Mouse (Mus musculus): ENCODE results near the gene Nubp2. TPM values are rescaled to one million over a fixed set of nuclear protein-coding genes. Genes with fewer than 3 reads are reported as not detected.

The Nubp2 gene
- polyA plus RNA-seq (2015; fragmentation: Nextera tagmentation; extraction: Ambion mirVana): 61.2 and 65.7 TPM in 2 replicates

DNA sequence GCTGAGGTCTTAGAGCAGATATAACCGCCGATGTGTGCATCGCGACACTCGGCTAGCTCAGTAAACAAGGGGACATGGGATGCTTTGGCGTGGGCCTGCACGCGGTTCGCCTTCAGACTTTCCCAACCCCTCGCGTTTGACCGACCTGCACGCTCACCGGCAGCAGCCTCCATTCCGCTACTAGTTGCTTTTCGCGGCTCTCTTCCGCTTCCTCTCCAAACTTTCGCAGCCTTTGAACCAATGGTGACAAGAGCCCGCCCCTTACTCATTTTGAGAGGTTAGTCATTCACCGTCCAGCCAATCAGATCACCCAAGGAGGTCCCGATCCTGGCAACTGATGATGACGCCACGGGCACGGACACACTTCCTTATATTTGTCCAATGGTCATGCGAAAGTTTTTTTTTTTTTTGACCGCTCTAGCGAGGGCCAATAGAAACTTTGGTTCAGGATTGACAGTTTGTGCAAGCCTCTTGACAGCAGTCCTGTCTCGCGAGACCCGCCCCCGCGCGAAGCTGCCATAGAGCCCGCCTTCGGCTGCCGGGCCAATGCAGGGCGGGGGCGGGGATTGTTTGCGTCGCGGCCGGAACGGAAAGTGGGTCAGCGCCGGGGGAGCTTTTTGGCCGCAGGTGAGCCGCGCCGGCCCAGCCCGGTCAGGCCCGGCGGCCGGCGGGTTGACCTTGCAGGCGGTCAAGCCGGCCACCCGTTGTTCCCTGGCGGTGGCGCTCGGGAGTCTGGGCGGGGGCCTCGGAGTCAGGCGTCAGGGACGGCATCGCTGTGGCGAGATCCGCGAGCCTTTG is at the start of gene Nubp2, which contains the start of gene Spsb3:
Gene Nubp2 (minus strand): TSS at position 216 of the 798 bp plus-strand sequence.
Gene Spsb3 (plus strand): TSS at position 510 of the 798 bp plus-strand sequence.
- Histone ChIP-seq H3K27ac (peak within 1 kb of the TSS; percentile 82), H3K9ac (peak within 1 kb of the TSS; percentile 71), H3K36me3 (replicated peaks) (peaks cover 21% of the 10 kb centered on the region), H3K9me3 (no peaks in the 10 kb centered on the region), H3K4me3 (peak within 1 kb of the TSS; percentile 81), H3K4me1 (peaks cover 31% of the 10 kb centered on the region), H3K4me2 (peak within 1 kb of the TSS; percentile 91), H3K27me3 (replicated peaks) (no peaks in the 10 kb centered on the region)
- ATAC-seq (replicated peaks): peak; percentile 97
- WGBS: under 1% methylated on average over 69 of the region's 69 CpGs

DNA sequence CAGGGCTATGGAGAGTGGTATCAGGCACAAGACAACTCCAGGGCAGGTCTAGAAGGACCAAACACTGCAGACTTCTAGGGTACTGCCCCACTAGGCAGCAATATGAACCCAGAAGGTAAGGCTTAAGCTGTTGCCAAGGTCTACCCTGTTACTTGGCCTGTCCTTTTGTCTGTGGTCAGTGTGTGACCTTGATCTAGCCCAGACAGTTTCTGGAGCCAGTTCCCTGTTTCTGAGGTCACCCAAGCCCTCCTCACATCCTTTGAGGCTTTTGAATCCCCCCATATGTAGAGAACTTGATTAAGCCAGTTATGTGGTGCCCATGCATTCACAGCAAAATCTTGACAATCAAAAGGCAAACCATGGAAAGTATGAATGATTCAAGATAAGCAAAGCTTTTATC is 49.5 kb upstream of the Nubp2 start:
- H3K27me3 ChIP-seq (replicated peaks): no peaks in the 10 kb centered on the region
- no peak overlapping the region for H3K27ac ChIP-seq
- no peaks in the 10 kb centered on the region for H3K9me3 ChIP-seq
- peak overlapping the region; percentile 72 for H3K4me2 ChIP-seq
- no peak for ATAC-seq (replicated peaks)
- H3K36me3 ChIP-seq (replicated peaks): no peaks in the 10 kb centered on the region
- peak overlapping the region; percentile 77 for H3K4me3 ChIP-seq
- H3K9ac ChIP-seq: peak overlapping the region; percentile 93
- peaks cover 37% of the 10 kb centered on the region for H3K4me1 ChIP-seq

DNA sequence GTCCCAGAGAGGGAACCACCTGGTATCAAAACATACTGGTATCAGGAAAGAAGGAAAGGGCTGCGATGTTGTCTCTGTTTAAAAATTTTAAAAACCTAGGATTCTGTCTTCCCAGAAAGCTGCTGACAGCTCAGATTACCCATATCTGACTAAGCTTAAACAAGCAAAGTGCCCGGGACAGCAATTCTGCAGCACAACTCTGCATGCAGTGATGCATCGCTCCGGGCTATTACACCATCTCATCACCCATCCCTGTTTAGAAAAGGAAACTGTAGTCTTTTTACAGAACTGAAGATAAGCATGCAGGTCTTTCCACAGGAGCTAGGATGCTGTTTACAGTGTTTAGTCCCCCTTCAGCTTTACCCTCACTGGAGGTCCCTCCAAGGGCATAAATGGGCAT is 48.8 kb upstream of the Nubp2 start:
- no peaks in the 10 kb centered on the region for H3K36me3 ChIP-seq (replicated peaks)
- no peak for ATAC-seq (replicated peaks)
- peaks cover 37% of the 10 kb centered on the region for H3K4me1 ChIP-seq
- peak overlapping the region; percentile 72 for H3K4me2 ChIP-seq
- H3K27me3 ChIP-seq (replicated peaks): no peaks in the 10 kb centered on the region
- peak overlapping the region; percentile 77; the same call in 1 of the 2 replicates for H3K4me3 ChIP-seq
- WGBS: 93% methylated on average over 4 of the region's 4 CpGs
- no peak overlapping the region for H3K27ac ChIP-seq
- peak overlapping the region; percentile 93 for H3K9ac ChIP-seq
- no peaks in the 10 kb centered on the region for H3K9me3 ChIP-seq

DNA sequence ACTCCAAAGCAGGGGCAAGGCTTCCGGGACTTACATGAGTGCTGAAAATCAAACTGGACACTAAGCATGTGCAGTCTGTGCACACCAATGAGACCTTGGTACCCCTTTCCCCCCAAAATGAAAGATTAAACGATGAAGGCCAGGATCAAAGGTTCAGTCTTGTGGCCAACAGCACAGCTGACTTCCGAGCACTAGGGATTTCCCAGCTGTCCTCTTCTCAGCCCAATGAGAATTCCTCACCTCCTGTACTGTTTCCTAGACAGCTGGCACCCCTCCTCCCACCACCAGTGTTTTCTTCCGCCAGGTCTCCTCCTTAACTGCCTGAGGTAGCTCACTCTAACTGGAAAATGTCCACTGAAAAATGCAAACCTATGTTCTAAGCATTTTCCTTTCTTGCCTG is 47.0 kb upstream of the Nubp2 start:
- Histone ChIP-seq H3K4me3 (no peak overlapping the region), H3K9ac (no peak overlapping the region), H3K4me1 (peaks cover 42% of the 10 kb centered on the region), H3K27ac (no peak overlapping the region), H3K9me3 (no peaks in the 10 kb centered on the region), H3K27me3 (replicated peaks) (no peaks in the 10 kb centered on the region), H3K36me3 (replicated peaks) (0 out of 2 replicates have a peak, but pooled peaks cover 4% of the 10 kb centered on the region), H3K4me2 (no peak overlapping the region)
- 80% methylated on average over 4 of the region's 4 CpGs for WGBS
- ATAC-seq (replicated peaks): no peak

DNA sequence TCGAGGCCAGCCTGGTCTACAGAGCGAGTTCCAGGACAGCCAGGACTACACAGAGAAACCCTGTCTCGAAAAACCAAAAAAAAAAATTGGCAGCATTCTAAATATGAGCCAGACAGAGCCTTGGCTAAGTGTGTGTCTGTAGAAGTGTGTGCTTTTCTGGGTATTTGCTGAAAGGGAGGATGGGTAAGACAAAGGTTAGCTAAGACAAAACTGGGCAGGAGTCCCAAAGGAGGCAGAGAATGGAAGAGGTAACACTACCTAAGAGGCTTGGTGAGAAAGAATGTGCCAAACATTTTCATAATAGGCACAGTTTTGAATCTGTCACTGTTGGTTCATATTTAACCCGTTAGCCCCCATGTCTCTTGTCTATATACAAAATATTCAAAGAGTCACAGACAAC is 46.3 kb upstream of the Nubp2 start:
- Histone ChIP-seq H3K4me3 (no peak overlapping the region), H3K4me1 (peaks cover 42% of the 10 kb centered on the region), H3K36me3 (replicated peaks) (peaks cover 4% of the 10 kb centered on the region; the same call in 1 of the 2 replicates), H3K9me3 (no peaks in the 10 kb centered on the region), H3K27ac (no peak overlapping the region), H3K4me2 (no peak overlapping the region), H3K9ac (no peak overlapping the region), H3K27me3 (replicated peaks) (no peaks in the 10 kb centered on the region)
- WGBS: 96% methylated on average over 4 of the region's 4 CpGs
- ATAC-seq (replicated peaks): no peak

DNA sequence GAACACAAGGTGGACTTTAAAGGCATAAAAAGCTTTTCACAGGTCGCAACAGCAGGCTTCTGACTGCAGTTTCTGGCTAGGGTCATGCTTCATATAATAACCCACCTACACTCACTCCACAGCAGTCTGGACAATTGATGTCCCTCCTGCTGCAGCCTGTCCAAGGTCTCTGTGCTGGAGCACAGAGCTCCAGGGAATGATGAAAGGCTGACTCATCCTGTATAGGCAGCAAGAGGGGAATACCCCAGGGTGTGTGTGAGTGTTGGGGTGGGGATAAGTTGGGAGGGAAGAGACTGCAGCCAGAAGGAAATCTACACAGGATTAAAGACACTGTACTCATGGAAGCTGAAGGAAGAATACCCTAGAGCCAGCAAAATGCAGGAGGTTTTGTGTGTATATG is 43.4 kb upstream of the Nubp2 start:
- Histone ChIP-seq H3K27me3 (replicated peaks) (no peaks in the 10 kb centered on the region), H3K4me1 (peaks cover 22% of the 10 kb centered on the region), H3K4me3 (no peak overlapping the region), H3K27ac (no peak overlapping the region), H3K36me3 (replicated peaks) (peaks cover 20% of the 10 kb centered on the region), H3K9me3 (no peaks in the 10 kb centered on the region), H3K9ac (no peak overlapping the region), H3K4me2 (no peak overlapping the region)
- 93% methylated on average over 1 of the region's 1 CpGs for whole genome bisulfite sequencing
- no peak for ATAC-seq (replicated peaks)

DNA sequence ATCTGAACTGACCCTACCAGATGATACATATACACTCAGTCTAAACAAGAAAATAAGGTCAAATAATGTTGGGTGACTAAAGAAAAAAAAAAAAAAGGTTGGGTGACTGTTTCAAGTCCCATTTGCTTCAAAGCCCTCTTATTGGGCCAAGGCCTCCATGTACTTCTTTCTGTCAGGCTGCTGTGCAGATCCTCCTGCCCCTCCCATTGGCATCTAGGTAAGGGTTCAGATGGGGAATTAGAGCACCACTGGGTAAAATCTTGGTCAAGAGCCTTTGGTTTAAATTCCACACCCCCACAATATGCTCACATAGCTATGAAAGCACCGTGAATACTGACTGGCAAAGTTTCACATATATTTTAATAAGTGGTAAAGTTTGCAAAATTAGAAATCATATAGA is 37.1 kb upstream of the Nubp2 start:
- H3K36me3 ChIP-seq (replicated peaks): peaks cover 72% of the 10 kb centered on the region
- H3K4me3 ChIP-seq: no peak overlapping the region
- ATAC-seq (replicated peaks): no peak
- H3K9ac ChIP-seq: no peak overlapping the region
- no peaks in the 10 kb centered on the region for H3K4me1 ChIP-seq
- H3K27me3 ChIP-seq (replicated peaks): no peaks in the 10 kb centered on the region
- no peaks in the 10 kb centered on the region for H3K9me3 ChIP-seq
- no peak overlapping the region for H3K4me2 ChIP-seq
- WGBS: 89% methylated on average over 1 of the region's 1 CpGs
- no peak overlapping the region for H3K27ac ChIP-seq

DNA sequence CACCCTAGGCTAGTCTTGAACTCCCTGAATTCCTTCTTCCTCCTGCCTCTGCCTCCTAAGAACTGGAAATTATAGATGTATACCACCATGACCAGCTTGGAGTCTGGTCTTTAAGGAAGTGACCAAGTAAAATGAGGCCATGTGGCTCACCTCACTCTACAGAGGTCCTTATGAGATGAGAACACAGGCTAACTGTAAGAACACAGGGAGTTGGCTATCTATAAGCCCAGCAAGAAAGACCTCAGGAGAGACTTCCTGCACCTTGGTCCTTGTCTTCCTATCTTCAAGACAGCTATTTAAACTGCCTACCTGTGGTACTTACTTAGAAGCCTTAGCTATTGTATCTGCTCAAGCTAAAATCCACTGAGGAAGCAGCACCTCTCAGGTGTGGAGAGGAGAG is 27.8 kb upstream of the Nubp2 start:
- no peaks in the 10 kb centered on the region for H3K27me3 ChIP-seq (replicated peaks)

DNA sequence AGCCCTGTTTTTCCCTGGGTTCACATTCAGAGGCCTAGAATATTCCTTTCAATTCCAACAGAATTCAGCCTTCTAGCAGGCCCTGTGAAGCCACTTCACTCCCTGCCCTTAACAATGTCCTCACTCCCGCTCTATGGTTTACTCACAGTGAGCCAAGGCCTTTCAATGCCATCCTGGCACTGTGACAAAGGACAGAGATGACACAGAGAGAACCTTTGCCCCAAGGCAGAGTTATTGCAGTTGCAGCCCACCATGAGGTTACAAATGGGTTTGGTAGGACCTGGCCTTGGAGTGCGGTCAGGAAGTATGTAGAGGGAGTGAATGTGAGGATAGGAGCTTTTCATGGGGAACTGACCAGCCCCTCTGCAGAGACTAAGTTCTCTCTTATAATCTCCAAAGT is 21.4 kb upstream of the Nubp2 start:
- H3K9ac ChIP-seq: no peak overlapping the region
- no peaks in the 10 kb centered on the region for H3K27me3 ChIP-seq (replicated peaks)
- H3K4me3 ChIP-seq: no peak overlapping the region
- no peak overlapping the region for H3K27ac ChIP-seq
- no peaks in the 10 kb centered on the region for H3K9me3 ChIP-seq
- H3K4me1 ChIP-seq: no peaks in the 10 kb centered on the region
- no peak for ATAC-seq (replicated peaks)
- 97% methylated on average over 2 of the region's 2 CpGs for WGBS
- no peak overlapping the region for H3K4me2 ChIP-seq
- H3K36me3 ChIP-seq (replicated peaks): peaks cover 89% of the 10 kb centered on the region

More for the DNA sequence above, 27.8 kb upstream of the Nubp2 start:
- Histone ChIP-seq H3K9ac (no peak overlapping the region), H3K27ac (no peak overlapping the region), H3K4me1 (no peaks in the 10 kb centered on the region), H3K4me2 (no peak overlapping the region), H3K9me3 (no peaks in the 10 kb centered on the region), H3K4me3 (no peak overlapping the region), H3K36me3 (replicated peaks) (peaks cover 88% of the 10 kb centered on the region)
- ATAC-seq (replicated peaks): no peak

DNA sequence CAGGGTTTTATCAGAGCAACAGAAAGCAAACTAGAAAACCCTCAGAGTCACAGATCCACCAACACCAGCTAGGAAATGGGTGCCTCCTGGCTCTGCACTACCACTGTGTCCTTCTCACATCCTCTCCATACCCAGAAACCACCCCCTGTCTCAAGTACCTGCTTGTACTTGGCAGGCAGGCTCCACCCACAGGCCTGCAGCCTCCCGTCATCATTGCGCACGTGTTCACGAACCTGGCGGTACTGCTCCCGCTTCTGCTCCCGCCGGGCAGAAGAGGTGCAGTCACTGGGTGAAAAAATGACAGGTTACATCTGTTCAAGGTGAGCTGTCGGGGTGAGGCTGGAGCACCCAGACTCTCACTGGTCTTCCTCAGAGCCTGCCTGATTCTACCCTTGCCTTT is 17.6 kb upstream of the Nubp2 start:
- Histone ChIP-seq H3K9ac (no peak overlapping the region), H3K4me3 (no peak overlapping the region), H3K27ac (no peak overlapping the region), H3K4me1 (no peaks in the 10 kb centered on the region), H3K9me3 (no peaks in the 10 kb centered on the region), H3K4me2 (no peak overlapping the region), H3K27me3 (replicated peaks) (no peaks in the 10 kb centered on the region), H3K36me3 (replicated peaks) (peaks cover 94% of the 10 kb centered on the region)
- ATAC-seq (replicated peaks): no peak
- 95% methylated on average over 9 of the region's 9 CpGs for WGBS

DNA sequence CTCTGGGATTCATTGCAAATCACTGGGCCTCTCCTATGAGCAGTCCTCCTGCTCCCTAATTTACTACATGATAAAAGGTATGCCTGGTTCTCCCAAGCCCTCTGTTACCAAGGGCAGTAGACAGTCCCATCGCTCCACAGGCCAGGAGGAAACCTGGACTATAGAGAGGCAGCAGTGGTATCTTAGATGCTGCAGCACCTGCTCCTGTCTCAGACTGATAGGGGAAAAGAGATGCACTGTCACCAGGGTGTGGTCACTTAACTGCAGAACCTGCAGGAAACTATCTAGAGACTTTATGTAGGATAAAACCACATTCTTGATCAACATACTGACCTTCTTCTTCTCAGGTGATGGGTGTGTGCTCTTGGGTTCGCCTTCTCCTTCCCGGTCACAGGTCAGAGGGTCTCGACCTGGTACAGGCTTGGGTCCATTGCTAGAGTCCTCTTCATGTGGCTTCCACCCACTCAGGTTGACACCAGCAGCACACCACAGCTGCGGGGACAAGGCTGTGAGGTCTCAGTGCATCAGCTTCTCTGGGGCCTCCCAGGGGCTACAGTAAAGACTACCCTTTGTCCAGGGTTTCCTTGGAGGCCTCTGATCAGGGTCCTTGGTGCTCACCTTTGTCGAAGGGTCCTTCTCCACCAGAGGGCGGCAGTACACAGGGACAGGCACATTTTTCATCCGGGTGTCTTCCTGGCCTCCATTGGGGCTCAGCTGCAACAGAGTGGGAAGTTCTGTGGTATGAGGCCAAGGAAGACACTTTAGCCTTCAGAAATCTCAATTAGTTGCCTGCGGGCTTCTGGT is 16.7 kb upstream of the Nubp2 start:
- ATAC-seq (replicated peaks): no peak
- Histone ChIP-seq H3K27ac (no peak overlapping the region), H3K4me3 (no peak overlapping the region), H3K4me2 (no peak overlapping the region), H3K27me3 (replicated peaks) (no peaks in the 10 kb centered on the region), H3K4me1 (peaks cover 7% of the 10 kb centered on the region), H3K9me3 (no peaks in the 10 kb centered on the region), H3K9ac (no peak overlapping the region), H3K36me3 (replicated peaks) (peaks cover 94% of the 10 kb centered on the region)
- 71% methylated on average over 9 of the region's 9 CpGs for WGBS

DNA sequence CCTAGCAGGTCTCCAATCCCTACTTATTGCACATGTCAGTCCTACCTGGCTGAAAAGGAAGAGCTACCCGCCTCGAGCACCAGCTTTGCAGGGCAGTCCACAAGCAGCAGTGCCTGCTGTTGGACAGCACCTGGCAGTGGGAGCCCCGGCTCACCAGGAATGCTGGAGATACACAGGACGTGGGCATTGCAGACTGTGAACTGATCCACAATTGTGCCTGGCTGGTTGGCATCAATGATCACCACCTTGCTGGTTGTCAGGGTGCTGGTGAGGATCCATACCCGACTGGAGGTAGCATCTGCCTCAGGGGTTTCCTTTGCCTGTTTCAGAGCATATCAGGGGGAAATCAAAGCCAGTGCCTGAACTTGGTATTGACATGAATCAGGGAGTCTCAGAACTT is 16.0 kb upstream of the Nubp2 start:
- Histone ChIP-seq H3K4me1 (peaks cover 14% of the 10 kb centered on the region), H3K36me3 (replicated peaks) (peaks cover 91% of the 10 kb centered on the region), H3K9me3 (no peaks in the 10 kb centered on the region), H3K4me3 (no peak overlapping the region), H3K4me2 (no peak overlapping the region), H3K9ac (no peak overlapping the region), H3K27me3 (replicated peaks) (no peaks in the 10 kb centered on the region), H3K27ac (no peak overlapping the region)
- WGBS: 88% methylated on average over 5 of the region's 5 CpGs
- ATAC-seq (replicated peaks): no peak

Measured in midbrain, embryonic 15.5 days (tissue).